Mouse (Mus musculus) forebrain, embryonic 11.5 days (tissue): ENCODE data around the gene Myl12a. TPM values are rescaled to one million over a fixed set of nuclear protein-coding genes. Genes with fewer than 3 reads are reported as not detected.
A peak's percentile ranks its signal among the peaks of the same experiment; 100 is the strongest.

ENCODE experiments used
- ATAC-seq: fragments of 200-750 bp; cut with Nextera tagmentation; replicated peaks from 2 replicates; pipeline ENCODE4 v1.8.0; 2017; ENCODE audit warnings: moderate TSS enrichment; ENCODE audit not compliant: low FRiP score
- DNase-seq: peaks from one replicate; pipeline ENCODE4 v3.0.0-alpha.2; 2017; ENCODE audit warnings: low spot score
- H3K27ac ChIP-seq: fragments of 300-500 bp; sonication (generic); 2 replicates; pipeline ENCODE4 v1.5.1; 2014; ENCODE audit warnings: low read depth, low read length
- H3K27me3 ChIP-seq: fragments of 300-500 bp; sonication (generic); 2 replicates; pipeline ENCODE4 v1.6.1; 2014; ENCODE audit warnings: mild to moderate bottlenecking, low read length, mixed read lengths; ENCODE audit not compliant: control insufficient read depth, insufficient read depth
- H3K36me3 ChIP-seq: fragments of 300-500 bp; sonication (generic); 2 replicates; pipeline ENCODE4 v1.6.1; 2014; ENCODE audit warnings: mild to moderate bottlenecking, low read length, moderate library complexity, mixed read lengths; ENCODE audit not compliant: control insufficient read depth, insufficient read depth
- H3K4me1 ChIP-seq: fragments of 300-500 bp; sonication (generic); replicated peaks from 2 replicates; pipeline ENCODE4 v1.6.1; 2014; ENCODE audit warnings: low read length, mixed read lengths; ENCODE audit not compliant: control insufficient read depth, insufficient read depth
- H3K4me2 ChIP-seq: fragments of 300-500 bp; sonication (generic); 2 replicates; pipeline ENCODE4 v1.6.1; 2014; ENCODE audit warnings: low read depth, mild to moderate bottlenecking, low read length, moderate library complexity, mixed read lengths; ENCODE audit not compliant: severe bottlenecking
- H3K4me3 ChIP-seq: fragments of 300-500 bp; sonication (generic); 2 replicates; pipeline ENCODE4 v1.5.1; 2014; ENCODE audit warnings: low read depth, low read length
- H3K9ac ChIP-seq: fragments of 300-500 bp; sonication (generic); 2 replicates; pipeline ENCODE4 v1.6.1; 2014; ENCODE audit warnings: low read length
- H3K9me3 ChIP-seq: fragments of 300-500 bp; sonication (generic); 2 replicates; pipeline ENCODE4 v1.6.1; 2016; ENCODE audit warnings: low read length, mixed read lengths; ENCODE audit not compliant: control insufficient read depth
- WGBS: fragments of 180-500 bp; shearing (Covaris S2); extraction: QIAGEN DNeasy Blood & Tissue Kit; methylation state at CpG from one replicate; pipeline ENCODE4 v1.1.7; 2014; 5-methylcytosine and 5-hydroxymethylcytosine counted together
- polyA plus RNA-seq: library from polyadenylated mRNA; unstranded; fragments of >200 nt; fragmentation: Nextera tagmentation; extraction: Ambion mirVana; gene quantifications from 2 replicates; pipeline ENCODE4 v1.2.1, GENCODE M21; 2014

The Myl12a gene
- polyA plus RNA-seq = 372 and 395 TPM in 2 replicates

DNA sequence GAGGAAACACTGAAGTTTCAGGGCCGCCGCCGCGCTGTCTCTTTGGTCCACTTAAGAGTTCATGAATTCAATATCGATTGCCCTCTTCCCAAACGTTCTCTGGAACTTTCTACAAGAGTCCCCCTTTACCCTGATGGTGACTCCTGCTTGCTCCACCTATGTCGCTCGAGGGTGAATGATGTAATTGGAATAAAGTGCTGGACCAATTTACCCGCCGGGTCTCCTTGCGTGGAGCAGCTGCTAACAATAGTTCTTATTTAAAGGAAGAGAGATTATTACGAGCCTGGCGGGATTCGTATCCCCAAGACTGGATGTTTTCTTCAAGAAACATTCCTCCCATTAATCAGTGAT, at the start of gene Myl12a:
TSS of gene Myl12a (minus strand) at position 135 of the 351 bp plus-strand sequence.
- no peaks in the 10 kb centered on the region for H3K36me3 ChIP-seq
- no peaks in the 10 kb centered on the region for H3K27me3 ChIP-seq
- no peaks in the 10 kb centered on the region for H3K9me3 ChIP-seq
- H3K4me2 ChIP-seq = peak within 1 kb of the TSS; percentile 43
- peak within 1 kb of the TSS; percentile 92 for H3K9ac ChIP-seq
- ATAC-seq (peak; percentile 60), DNase-seq (no peak)
- H3K4me3 ChIP-seq = peak within 1 kb of the TSS; percentile 89
- H3K4me1 ChIP-seq = peaks cover 5% of the 10 kb centered on the region; the same call in 1 of the 2 replicates
- peak within 1 kb of the TSS; percentile 85 for H3K27ac ChIP-seq
- 7% methylated on average over 14 of the region's 14 CpGs for WGBS

DNA sequence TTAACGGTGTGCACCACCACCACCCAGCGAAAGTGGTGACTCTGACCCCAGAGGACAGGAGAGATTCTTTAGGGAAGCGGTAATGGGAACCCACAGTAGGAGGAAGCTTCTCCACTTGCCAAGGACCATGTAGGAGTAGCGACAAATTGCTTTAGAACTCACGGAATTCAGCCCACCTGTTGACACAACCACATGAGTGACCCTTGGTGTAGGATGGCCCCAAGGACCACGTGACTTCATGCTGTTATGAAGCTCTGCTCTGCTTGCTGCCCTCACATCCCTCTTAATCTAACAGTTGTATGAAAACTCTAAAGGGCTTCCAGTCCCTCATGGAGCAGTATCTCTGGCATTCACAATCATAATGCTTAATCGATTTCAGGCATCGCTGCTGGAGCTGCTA, 46.6 kb upstream of the Myl12a start:
- Histone ChIP-seq H3K4me1 (no peaks in the 10 kb centered on the region), H3K36me3 (no peaks in the 10 kb centered on the region), H3K9ac (no peak overlapping the region), H3K9me3 (no peaks in the 10 kb centered on the region), H3K27ac (no peak overlapping the region), H3K4me2 (no peak overlapping the region), H3K27me3 (no peaks in the 10 kb centered on the region), H3K4me3 (no peak overlapping the region)
- DNase-seq = no peak
- ATAC-seq = no peak
- 88% methylated on average over 8 of the region's 8 CpGs for WGBS

DNA sequence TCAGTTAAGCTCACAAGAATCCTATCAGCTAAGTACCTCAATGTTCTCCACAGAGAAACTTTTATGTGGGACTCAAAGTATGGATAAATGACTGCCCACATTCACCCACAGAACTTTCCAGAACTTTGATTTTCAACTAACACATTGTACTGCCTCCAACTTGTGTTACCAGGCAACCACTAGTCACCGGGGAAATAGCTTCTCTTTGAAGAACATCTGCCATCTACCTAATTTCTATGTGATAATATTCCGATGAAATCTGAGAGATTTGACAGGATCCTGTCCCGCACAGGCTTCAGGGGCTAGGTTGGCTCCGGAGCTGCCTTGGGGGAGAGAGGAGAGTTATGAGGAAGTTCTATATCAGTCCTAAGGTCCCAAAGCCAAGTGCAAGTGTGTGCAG, 44.2 kb upstream of the Myl12a start:
- Histone ChIP-seq H3K27ac (no peak overlapping the region), H3K9ac (no peak overlapping the region), H3K4me2 (no peak overlapping the region), H3K27me3 (no peaks in the 10 kb centered on the region), H3K4me1 (no peaks in the 10 kb centered on the region), H3K9me3 (no peaks in the 10 kb centered on the region), H3K36me3 (no peaks in the 10 kb centered on the region), H3K4me3 (no peak overlapping the region)
- DNase-seq (no peak), ATAC-seq (no peak)
- 95% methylated on average over 4 of the region's 4 CpGs for WGBS

DNA sequence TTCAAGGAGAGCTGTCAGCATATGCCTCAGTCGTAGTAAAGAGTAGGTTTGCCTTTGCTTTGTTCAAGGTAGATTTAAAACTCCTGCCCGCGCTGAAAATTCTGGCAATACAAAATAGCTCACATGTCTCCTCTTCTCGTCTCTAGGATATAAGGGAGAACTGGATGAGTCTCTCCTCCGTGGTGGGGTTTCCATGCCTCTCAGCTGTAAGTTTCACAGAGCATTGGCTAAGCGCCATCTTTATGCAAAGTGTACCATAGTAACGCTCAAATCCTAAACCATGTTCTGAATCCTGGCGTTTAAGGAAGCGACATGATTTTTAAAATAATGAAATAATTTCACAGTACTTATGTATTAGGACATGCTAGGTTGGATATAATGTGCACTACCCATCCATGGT, 42.9 kb upstream of the Myl12a start:
- H3K4me2 ChIP-seq = no peak overlapping the region
- no peak overlapping the region for H3K4me3 ChIP-seq
- no peaks in the 10 kb centered on the region for H3K4me1 ChIP-seq
- 88% methylated on average over 9 of the region's 9 CpGs for WGBS
- H3K9ac ChIP-seq = no peak overlapping the region
- H3K9me3 ChIP-seq = no peaks in the 10 kb centered on the region
- DNase-seq (no peak), ATAC-seq (no peak)
- no peaks in the 10 kb centered on the region for H3K27me3 ChIP-seq
- no peaks in the 10 kb centered on the region for H3K36me3 ChIP-seq
- no peak overlapping the region for H3K27ac ChIP-seq

DNA sequence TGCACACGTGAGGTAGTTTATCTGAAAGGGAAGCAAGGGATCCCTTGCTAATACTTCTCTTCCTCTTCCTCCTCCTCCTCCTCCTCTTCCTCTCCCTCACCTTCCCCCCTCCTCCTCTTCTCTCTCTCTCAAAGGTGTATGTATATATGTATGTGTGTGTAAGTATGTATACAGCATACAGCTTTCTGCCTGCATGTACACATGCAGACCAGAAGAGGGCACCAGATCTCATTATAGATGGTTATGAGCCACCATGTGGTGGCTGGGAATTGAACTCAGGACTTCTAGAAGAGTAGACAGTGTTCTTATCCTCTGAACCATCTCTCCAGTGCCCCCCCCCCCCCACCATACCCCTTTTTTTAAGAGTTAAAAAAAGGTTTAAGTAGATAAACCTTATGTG, 40.0 kb upstream of the Myl12a start:
- H3K9me3 ChIP-seq = no peaks in the 10 kb centered on the region
- H3K9ac ChIP-seq = no peak overlapping the region
- no peak overlapping the region for H3K27ac ChIP-seq
- ATAC-seq (no peak), DNase-seq (no peak)
- H3K4me1 ChIP-seq = peaks cover 5% of the 10 kb centered on the region; the same call in 1 of the 2 replicates
- H3K4me3 ChIP-seq = no peak overlapping the region
- WGBS = 91% methylated on average over 1 of the region's 1 CpGs
- H3K27me3 ChIP-seq = no peaks in the 10 kb centered on the region
- H3K4me2 ChIP-seq = no peak overlapping the region
- H3K36me3 ChIP-seq = no peaks in the 10 kb centered on the region

DNA sequence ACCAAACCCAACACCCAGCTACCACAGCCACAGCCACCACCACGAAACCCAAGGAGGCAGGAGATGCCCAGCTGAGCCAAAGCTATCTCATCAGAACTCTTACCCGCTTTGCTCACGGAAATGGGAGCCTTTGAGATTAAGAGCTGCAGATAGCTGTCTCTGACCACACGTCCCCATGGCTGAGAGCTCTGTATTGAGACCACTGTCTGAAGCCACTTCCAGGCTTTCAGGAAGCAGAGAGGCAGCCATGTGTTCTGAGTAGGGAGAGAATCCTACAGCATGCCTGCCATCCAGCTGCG, 37.9 kb upstream of the Myl12a start:
- no peak for DNase-seq
- H3K9me3 ChIP-seq = no peaks in the 10 kb centered on the region
- H3K27ac ChIP-seq = no peak overlapping the region
- no peak for ATAC-seq
- H3K4me2 ChIP-seq = no peak overlapping the region
- H3K4me3 ChIP-seq = no peak overlapping the region
- H3K4me1 ChIP-seq = peaks cover 5% of the 10 kb centered on the region; the same call in 1 of the 2 replicates
- H3K36me3 ChIP-seq = no peaks in the 10 kb centered on the region
- H3K27me3 ChIP-seq = no peaks in the 10 kb centered on the region
- H3K9ac ChIP-seq = no peak overlapping the region
- 68% methylated on average over 5 of the region's 5 CpGs for WGBS

DNA sequence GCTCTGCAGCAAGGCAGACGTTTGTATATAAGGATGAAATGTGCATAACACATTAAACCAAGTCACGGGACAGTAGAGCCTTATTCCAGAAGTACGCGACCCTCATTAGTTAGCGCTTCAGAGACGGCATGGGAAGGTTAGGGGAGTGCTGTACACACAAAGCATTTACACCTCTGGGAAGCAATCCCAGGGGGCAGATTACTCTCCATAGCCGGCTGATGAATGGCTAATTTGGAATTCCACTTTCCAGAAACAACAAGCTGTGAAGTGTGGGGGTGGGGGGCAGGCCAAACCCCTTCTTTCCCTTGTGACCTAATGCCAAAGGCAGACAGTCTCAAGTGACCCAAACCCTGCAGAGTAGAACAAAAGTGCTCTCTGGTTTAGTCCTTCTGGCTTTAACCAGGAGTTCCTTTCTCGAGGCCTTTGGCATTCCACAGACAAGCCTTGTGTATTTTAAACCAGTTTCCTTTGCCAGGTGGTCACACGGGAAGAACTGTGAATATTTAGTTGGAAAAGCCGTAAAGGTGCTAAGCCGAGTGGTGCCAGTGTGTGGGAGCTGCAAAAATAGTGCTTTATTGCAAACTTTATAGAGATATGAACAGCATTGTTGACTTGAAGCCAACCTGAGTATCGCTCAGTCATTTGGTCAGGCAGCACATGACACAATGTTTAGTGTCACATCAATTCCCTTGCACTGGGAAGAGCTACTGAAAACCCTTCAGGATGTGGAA, 37.3 kb upstream of the Myl12a start:
- DNase-seq (peak; percentile 68), ATAC-seq (peak; percentile 81)
- H3K27ac ChIP-seq = peak overlapping the region; percentile 8; the same call in 1 of the 2 replicates
- peaks cover 5% of the 10 kb centered on the region; the same call in 1 of the 2 replicates for H3K4me1 ChIP-seq
- H3K9me3 ChIP-seq = no peaks in the 10 kb centered on the region
- no peak overlapping the region for H3K4me3 ChIP-seq
- no peaks in the 10 kb centered on the region for H3K36me3 ChIP-seq
- WGBS = 16% methylated on average over 12 of the region's 12 CpGs
- no peak overlapping the region for H3K9ac ChIP-seq
- no peak overlapping the region for H3K4me2 ChIP-seq
- H3K27me3 ChIP-seq = no peaks in the 10 kb centered on the region

DNA sequence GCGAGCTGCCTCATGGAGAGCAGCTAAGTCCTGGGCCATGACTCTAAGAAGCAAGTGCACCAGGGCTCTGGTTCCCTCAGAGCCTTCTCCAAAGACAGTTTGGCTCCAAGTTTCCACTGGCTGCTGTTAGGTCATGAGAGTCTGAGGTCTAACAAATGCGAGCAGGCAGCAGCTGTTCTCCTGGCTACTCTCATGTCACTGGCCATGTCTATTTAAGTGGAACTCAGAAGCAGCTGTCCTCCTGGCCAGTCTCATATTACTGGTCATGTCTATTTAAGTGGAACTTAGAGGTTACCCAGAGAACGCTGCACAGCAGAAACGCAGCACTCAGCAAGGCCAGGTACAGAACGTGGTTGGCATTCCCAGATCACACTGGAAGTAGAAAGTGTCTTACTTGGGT, 36.1 kb upstream of the Myl12a start:
- no peaks in the 10 kb centered on the region for H3K9me3 ChIP-seq
- no peak overlapping the region for H3K27ac ChIP-seq
- 87% methylated on average over 5 of the region's 5 CpGs for WGBS
- H3K4me3 ChIP-seq = no peak overlapping the region
- no peaks in the 10 kb centered on the region for H3K36me3 ChIP-seq
- H3K4me1 ChIP-seq = peaks cover 5% of the 10 kb centered on the region; the same call in 1 of the 2 replicates
- no peaks in the 10 kb centered on the region for H3K27me3 ChIP-seq
- no peak for ATAC-seq
- no peak for DNase-seq
- H3K9ac ChIP-seq = no peak overlapping the region
- no peak overlapping the region for H3K4me2 ChIP-seq

DNA sequence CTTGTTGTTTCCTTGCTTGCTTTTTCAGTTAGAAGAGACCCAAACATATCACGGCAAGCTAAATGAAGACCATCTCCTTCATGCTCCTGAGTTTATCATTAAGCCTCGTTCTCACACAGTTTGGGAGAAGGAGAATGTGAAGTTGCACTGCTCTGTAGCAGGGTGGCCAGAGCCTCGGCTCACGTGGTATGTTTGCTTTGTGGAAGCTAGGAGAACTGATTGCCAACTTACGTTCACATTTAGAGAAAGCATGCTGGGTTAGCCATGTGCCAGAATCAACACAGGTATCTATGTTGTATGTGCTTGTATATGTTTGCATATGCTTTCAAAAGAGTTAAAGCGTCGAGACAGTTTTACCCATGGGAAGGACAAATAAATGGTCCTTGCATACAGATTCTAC, 34.5 kb upstream of the Myl12a start:
- no peak for ATAC-seq
- WGBS = 89% methylated on average over 7 of the region's 7 CpGs
- Histone ChIP-seq H3K36me3 (no peaks in the 10 kb centered on the region), H3K9ac (no peak overlapping the region), H3K4me2 (no peak overlapping the region), H3K9me3 (no peaks in the 10 kb centered on the region), H3K27ac (no peak overlapping the region), H3K4me3 (no peak overlapping the region), H3K27me3 (no peaks in the 10 kb centered on the region), H3K4me1 (peaks cover 5% of the 10 kb centered on the region; the same call in 1 of the 2 replicates)
- no peak for DNase-seq
